Mouse (Mus musculus) brain, embryonic 14.5 days (tissue): Measurements from ENCODE around the gene Sec31a. TPM values are rescaled to one million over a fixed set of nuclear protein-coding genes. Genes with fewer than 3 reads are reported as not detected.

Experiments used
- DNase-seq: peaks from one replicate; pipeline ENCODE4 v3.0.0-alpha.2; 2011; ENCODE audit warnings: low read depth
- CTCF ChIP-seq: fragments of 200-500 bp; IDR thresholded peaks from 2 replicates; pipeline ENCODE4 v1.5.1; 2012; ENCODE audit warnings: inconsistent platforms, mild to moderate bottlenecking, moderate library complexity, borderline replicate concordance; ENCODE audit not compliant: insufficient read depth, insufficient read length; ENCODE audit errors: extremely low read depth
- POLR2A ChIP-seq: fragments of 200-500 bp; IDR thresholded peaks from 2 replicates; pipeline ENCODE4 v1.6.1; 2012; ENCODE audit warnings: mild to moderate bottlenecking, inconsistent platforms, borderline replicate concordance; ENCODE audit not compliant: poor library complexity, insufficient read depth, insufficient read length, severe bottlenecking; ENCODE audit errors: extremely low read depth
- polyA plus RNA-seq: library from polyadenylated mRNA; depleted of rRNA; stranded (reverse); fragments of >200 nt; gene quantifications from 2 replicates; pipeline ENCODE4 v1.2.3, GENCODE M21; 2012; rRNA removed

Gene Sec31a
- polyA plus RNA-seq, 1 experiment: 171 TPM

GRCm38 (mm10) chr5:100315646-100316045 lies 100.4 kb downstream of the Sec31a start:
- TF ChIP-seq POLR2A (no peak), CTCF (no peak)

GRCm38 (mm10) chr5:100312391-100312790 lies 103.6 kb downstream of the Sec31a start:
- no peak for DNase-seq
- TF ChIP-seq CTCF (no peak), POLR2A (no peak)

More at GRCm38 (mm10) chr5:100315646-100316045, 100.4 kb downstream of the Sec31a start:
- DNase-seq: no peak

Other genes with a start within 250 kb of the Sec31a start
- gene Lin54, start 84.4 kb upstream of the Sec31a start, polyA plus RNA-seq: 8.6 and 9.4 TPM in 2 replicates
- gene Cops4, start 102.1 kb upstream of the Sec31a start, polyA plus RNA-seq: 72.4 and 87.0 TPM in 2 replicates
- 1.6 and 2.3 TPM in 2 replicates for gene Plac8, start 156.0 kb upstream of the Sec31a start, polyA plus RNA-seq